Mouse (Mus musculus) gonadal fat pad, adult 2 months (tissue): ENCODE data around the gene Klf5. TPM values are rescaled to one million over a fixed set of nuclear protein-coding genes. Genes with fewer than 3 reads are reported as not detected.

Experiments
- polyA plus RNA-seq: library from polyadenylated mRNA; depleted of rRNA; stranded (reverse); fragments of >200 nt; gene quantifications from 2 replicates; pipeline ENCODE4 v1.2.3, GENCODE M21; 2012; rRNA removed

Gene Klf5
- polyA plus RNA-seq, 1 experiment, result 1.6 TPM

Other genes with a start within 250 kb of the Klf5 start
- 2.8 and 3.5 TPM in 2 replicates for gene Pibf1, start 199.3 kb upstream of the Klf5 start, polyA plus RNA-seq
- gene Dis3, start 198.9 kb upstream of the Klf5 start, polyA plus RNA-seq, result 4.0 and 4.6 TPM in 2 replicates